Mouse (Mus musculus) CH12.LX (cell line): ENCODE measurements around the gene Klhl42. TPM values are rescaled to one million over a fixed set of nuclear protein-coding genes. Genes with fewer than 3 reads are reported as not detected.

Experiments used
- DNase-seq: peaks from one replicate; pipeline ENCODE4 v3.0.0-alpha.2; 2013; ENCODE audit errors: extremely low read depth
- H3K27ac ChIP-seq: 2 replicates; pipeline ENCODE4 v1.5.1; 2012; ENCODE audit warnings: low read depth, mild to moderate bottlenecking, control low read depth, moderate library complexity; ENCODE audit not compliant: insufficient read depth
- H3K27me3 ChIP-seq: replicated peaks from 2 replicates; pipeline ENCODE3; 2012; ENCODE audit warnings: inconsistent platforms
- H3K36me3 ChIP-seq, 2 experiments: replicated peaks in 1 of 2; 2 replicates each; pipeline versions ENCODE3 to v1.6.1; 2012; ENCODE audit warnings: inconsistent platforms in 1 of 2, low read length in 1 of 2, mild to moderate bottlenecking in 1 of 2, mixed read lengths in 1 of 2, moderate library complexity in 1 of 2; ENCODE audit not compliant: control insufficient read depth in 1 of 2, insufficient read depth in 1 of 2
- H3K4me1 ChIP-seq, 2 experiments: 2 replicates each; pipeline ENCODE4 v1.6.1; 2012; ENCODE audit warnings: inconsistent platforms in 1 of 2, moderate library complexity in 1 of 2; ENCODE audit not compliant: insufficient read depth in 2 of 2, control insufficient read depth in 1 of 2
- H3K4me2 ChIP-seq: 2 replicates; pipeline ENCODE4 v1.6.1; 2012; ENCODE audit warnings: low read depth, mild to moderate bottlenecking, control low read depth; ENCODE audit not compliant: poor library complexity, insufficient read depth, severe bottlenecking
- H3K4me3 ChIP-seq, 3 experiments: fragments of 150-350 bp in 1 of 3; sonication (generic) in 1 of 3; replicated peaks in 1 of 3; 2 replicates each; pipeline versions ENCODE3 to v1.5.1; 2011 to 2012; ENCODE audit warnings: low read depth in 2 of 3, low read length in 2 of 3, mild to moderate bottlenecking in 2 of 3, moderate library complexity in 2 of 3, control low read depth in 1 of 3, improper control_type of control experiment in 1 of 3, inconsistent platforms in 1 of 3, mixed read lengths in 1 of 3; ENCODE audit not compliant: poor library complexity in 1 of 3
- H3K79me2 ChIP-seq: replicated peaks from 2 replicates; pipeline ENCODE4 v1.6.1; 2012; ENCODE audit warnings: mild to moderate bottlenecking, moderate library complexity; ENCODE audit not compliant: control insufficient read depth, poor library complexity, insufficient read depth, severe bottlenecking; ENCODE audit errors: extremely low read depth
- H3K9ac ChIP-seq: 2 replicates; pipeline ENCODE4 v1.6.1; 2012; ENCODE audit warnings: low read depth, mild to moderate bottlenecking, control low read depth, moderate library complexity; ENCODE audit not compliant: insufficient read depth
- H3K9me3 ChIP-seq: replicated peaks from 2 replicates; pipeline ENCODE3; 2012; ENCODE audit warnings: low read length, inconsistent platforms, mixed read lengths
- BHLHE40 ChIP-seq: IDR thresholded peaks from 2 replicates; pipeline ENCODE4 v1.6.1; 2011; ENCODE audit warnings: mild to moderate bottlenecking, low read depth, low read length, improper control_type of control experiment
- CHD1 ChIP-seq: IDR thresholded peaks from 2 replicates; pipeline ENCODE4 v1.6.1; 2012; ENCODE audit warnings: low read depth, low read length, improper control_type of control experiment, inconsistent platforms
- CHD2 ChIP-seq: IDR thresholded peaks from 2 replicates; pipeline ENCODE4 v1.6.1; 2011; ENCODE audit warnings: low read length, improper control_type of control experiment
- E2F4 ChIP-seq: IDR thresholded peaks from 2 replicates; pipeline ENCODE4 v1.6.1; 2011; ENCODE audit warnings: low read depth, low read length, improper control_type of control experiment; ENCODE audit not compliant: insufficient replicate concordance
- ELF1 ChIP-seq: IDR thresholded peaks from 2 replicates; pipeline ENCODE4 v1.6.1; 2014; ENCODE audit warnings: low read depth, mild to moderate bottlenecking, inconsistent platforms, low read length, improper control_type of control experiment
- EP300 ChIP-seq: IDR thresholded peaks from 2 replicates; pipeline ENCODE4 v1.6.1; 2011; ENCODE audit warnings: low read length, improper control_type of control experiment
- GABPA ChIP-seq: IDR thresholded peaks from 2 replicates; pipeline ENCODE4 v1.6.1; 2012; ENCODE audit warnings: low read depth, low read length, improper control_type of control experiment, inconsistent platforms; ENCODE audit not compliant: insufficient replicate concordance
- IRF4 ChIP-seq: IDR thresholded peaks from 2 replicates; pipeline ENCODE4 v1.6.1; 2014; ENCODE audit warnings: low read depth, mild to moderate bottlenecking, inconsistent platforms, low read length, improper control_type of control experiment
- JUN ChIP-seq: IDR thresholded peaks from 2 replicates; pipeline ENCODE4 v1.6.1; 2011; ENCODE audit warnings: low read depth, mild to moderate bottlenecking, low read length, improper control_type of control experiment, moderate library complexity; ENCODE audit not compliant: insufficient read depth
- JUND ChIP-seq: conservative IDR thresholded peaks from 2 replicates; pipeline ENCODE4 v1.6.1; 2011; ENCODE audit warnings: low read depth, low read length, improper control_type of control experiment
- KAT2A ChIP-seq: IDR thresholded peaks from 2 replicates; pipeline ENCODE4 v1.6.1; 2012; ENCODE audit warnings: low read length, improper control_type of control experiment, inconsistent platforms; ENCODE audit not compliant: insufficient replicate concordance
- MAFK ChIP-seq: IDR thresholded peaks from 2 replicates; pipeline ENCODE4 v1.6.1; 2011; ENCODE audit warnings: low read length, improper control_type of control experiment; ENCODE audit not compliant: insufficient replicate concordance
- NELFE ChIP-seq: IDR thresholded peaks from 2 replicates; pipeline ENCODE4 v1.6.1; 2011; ENCODE audit warnings: low read depth, low read length, improper control_type of control experiment
- NRF1 ChIP-seq: IDR thresholded peaks from 2 replicates; pipeline ENCODE4 v1.6.1; 2014; ENCODE audit warnings: low read depth, mild to moderate bottlenecking, inconsistent platforms, low read length, improper control_type of control experiment, moderate library complexity
- PAX5 ChIP-seq: IDR thresholded peaks from 2 replicates; pipeline ENCODE4 v1.6.1; 2012; ENCODE audit warnings: low read length, inconsistent platforms, mixed read lengths
- POLR2A ChIP-seq: IDR thresholded peaks from 2 replicates; pipeline ENCODE4 v1.6.1; 2011; ENCODE audit warnings: low read depth, mild to moderate bottlenecking, improper control_type of control experiment, low read length
- POLR2AphosphoS2 ChIP-seq: IDR thresholded peaks from 2 replicates; pipeline ENCODE4 v1.6.1; 2011; ENCODE audit warnings: low read depth, low read length, improper control_type of control experiment
- RCOR1 ChIP-seq: conservative IDR thresholded peaks from 2 replicates; pipeline ENCODE4 v1.6.1; 2012; ENCODE audit warnings: low read depth, mild to moderate bottlenecking, inconsistent platforms, low read length, improper control_type of control experiment
- TBP ChIP-seq: conservative IDR thresholded peaks from 2 replicates; pipeline ENCODE4 v1.6.1; 2011; ENCODE audit warnings: low read depth, low read length, improper control_type of control experiment
- TCF12 ChIP-seq: IDR thresholded peaks from 2 replicates; pipeline ENCODE4 v1.6.1; 2014; ENCODE audit warnings: low read depth, mild to moderate bottlenecking, inconsistent platforms, low read length, improper control_type of control experiment
- UBTF ChIP-seq: IDR thresholded peaks from 2 replicates; pipeline ENCODE4 v1.6.1; 2012; ENCODE audit warnings: low read depth, mild to moderate bottlenecking, inconsistent platforms, low read length, improper control_type of control experiment, moderate library complexity
- USF1 ChIP-seq: IDR thresholded peaks from 2 replicates; pipeline ENCODE4 v1.6.1; 2014; ENCODE audit warnings: low read depth, mild to moderate bottlenecking, inconsistent platforms, low read length, improper control_type of control experiment
- ZKSCAN1 ChIP-seq: IDR thresholded peaks from 2 replicates; pipeline ENCODE4 v1.6.1; 2012; ENCODE audit warnings: low read depth, inconsistent platforms, low read length, improper control_type of control experiment, borderline replicate concordance
- ZMIZ1 ChIP-seq: IDR thresholded peaks from 2 replicates; pipeline ENCODE4 v1.6.1; 2012; ENCODE audit warnings: low read depth, mild to moderate bottlenecking, inconsistent platforms, low read length, improper control_type of control experiment
- ZNF384 ChIP-seq: IDR thresholded peaks from 2 replicates; pipeline ENCODE4 v1.6.1; 2012; ENCODE audit warnings: low read depth, low read length, improper control_type of control experiment, inconsistent platforms
- dilution Hi-C: fragments of 300-500 bp; cut with MboI; formaldehyde crosslinking; loops from 2 replicates; pipeline ENCODE4 v1.14.3; 2020; ENCODE audit warnings: low sequenced_read_pairs; ENCODE audit not compliant: extremely low pct_unique_long_range_greater_than_20kb, extremely low pct_ligation_motif_present
- in situ Hi-C: fragments of 300-500 bp; cut with MboI; formaldehyde crosslinking; loops from 3 replicates; pipeline ENCODE4 v1.14.3; 2019; ENCODE audit warnings: low sequenced_read_pairs, low pct_ligation_motif_present, low pct_unique_long_range_greater_than_20kb, mixed read lengths
- polyA plus RNA-seq: library from polyadenylated mRNA; unstranded; fragments of >175 nt; gene quantifications from 2 replicates; pipeline ENCODE4 v1.2.1, GENCODE M21; 2012; ENCODE audit warnings: low read depth; ENCODE audit not compliant: insufficient read length
- total RNA-seq, 2 experiments: library from RNA; depleted of rRNA; stranded (reverse); fragments of 300-350 nt in 1 of 2; fragments of >200 nt in 1 of 2; gene quantifications; 2 replicates each; pipeline ENCODE4 v1.2.3; 2012 to 2014

Gene Klhl42
- total and polyA plus RNA-seq, 3 experiments = 2.7 to 7.4 (median 3.6) TPM

- H3K27me3 ChIP-seq = no peaks in the 10 kb centered on the region
- dilution Hi-C loops = no loop called here
Measured at GRCm38 (mm10) chr6:147079919-147080318, 11.3 kb upstream of the Klhl42 start.

GRCm38 (mm10) chr6:147085398-147086040, 5.7 kb upstream of the Klhl42 start:
- no peak for TF ChIP-seq USF1
- TF ChIP-seq E2F4 = no peak
- no peak for TF ChIP-seq TCF12
- no peak for TF ChIP-seq CHD2
- TF ChIP-seq GABPA = no peak
- no peak for TF ChIP-seq KAT2A
- no peak for TF ChIP-seq ZNF384
- no peak for DNase-seq
- no peak overlapping the region for H3K4me2 ChIP-seq
- no peaks in the 10 kb centered on the region for H3K9me3 ChIP-seq
- no peaks in the 10 kb centered on the region for H3K79me2 ChIP-seq
- peaks cover 4 to 14% of the 10 kb centered on the region in 2 experiments; a peak in 3 of 4 replicates for H3K4me1 ChIP-seq
- in situ Hi-C loops (no loop called here), dilution Hi-C loops (no loop called here)
- H3K27me3 ChIP-seq = no peaks in the 10 kb centered on the region
- no peaks in the 10 kb centered on the region for H3K36me3 ChIP-seq
- H3K27ac ChIP-seq = no peak overlapping the region
- no peak overlapping the region for H3K4me3 ChIP-seq
- no peak overlapping the region for H3K9ac ChIP-seq

More at GRCm38 (mm10) chr6:147079919-147080318, 11.3 kb upstream of the Klhl42 start:
- peaks cover 0 to 15% of the 10 kb centered on the region in 2 experiments; a peak in 2 of 4 replicates for H3K4me1 ChIP-seq
- no peak for TF ChIP-seq ZKSCAN1
- TF ChIP-seq UBTF = no peak
- TF ChIP-seq NELFE = no peak
- TF ChIP-seq BHLHE40 = no peak
- TF ChIP-seq RCOR1 = no peak
- no peak for TF ChIP-seq TBP
- TF ChIP-seq NRF1 = no peak
- no peak for TF ChIP-seq PAX5
- TF ChIP-seq POLR2A = no peak
- no peak for TF ChIP-seq POLR2AphosphoS2
- no peak for TF ChIP-seq ELF1
- TF ChIP-seq JUND = no peak
- no peak for TF ChIP-seq ZMIZ1
- TF ChIP-seq MAFK = no peak
- TF ChIP-seq IRF4 = no peak
- no peak for TF ChIP-seq CHD1
- no peak for TF ChIP-seq JUN
- no peak for TF ChIP-seq ZNF384
- no peak for TF ChIP-seq EP300
- DNase-seq = no peak
- H3K4me3 ChIP-seq = no peak overlapping the region
- in situ Hi-C loops = no loop called here
- no peaks in the 10 kb centered on the region for H3K9me3 ChIP-seq
- H3K9ac ChIP-seq = no peak overlapping the region
- H3K79me2 ChIP-seq = no peaks in the 10 kb centered on the region
- no peak overlapping the region for H3K27ac ChIP-seq
- peaks cover 15 to 24% of the 10 kb centered on the region in 2 experiments for H3K36me3 ChIP-seq
- H3K4me2 ChIP-seq = no peak overlapping the region
